Mouse (Mus musculus): ENCODE measurements at regions not wholly inside any gene's neighbourhood (a gene's known extent, or its start where the extent isn't known, plus 50 kb on each side); places are given as distances from the start of the nearest gene placed in this dataset.

GRCm38 (mm10) chr5:64534947-64535346 lies 268.2 kb upstream of the Klf3 start:
- DNase-seq (ENCODE audit: low spot score in 2 of 2) = no peak

GRCm38 (mm10) chr5:64535546-64535945 lies 267.6 kb upstream of the Klf3 start:
- DNase-seq (ENCODE audit: low spot score in 2 of 2) = no peak

DNA sequence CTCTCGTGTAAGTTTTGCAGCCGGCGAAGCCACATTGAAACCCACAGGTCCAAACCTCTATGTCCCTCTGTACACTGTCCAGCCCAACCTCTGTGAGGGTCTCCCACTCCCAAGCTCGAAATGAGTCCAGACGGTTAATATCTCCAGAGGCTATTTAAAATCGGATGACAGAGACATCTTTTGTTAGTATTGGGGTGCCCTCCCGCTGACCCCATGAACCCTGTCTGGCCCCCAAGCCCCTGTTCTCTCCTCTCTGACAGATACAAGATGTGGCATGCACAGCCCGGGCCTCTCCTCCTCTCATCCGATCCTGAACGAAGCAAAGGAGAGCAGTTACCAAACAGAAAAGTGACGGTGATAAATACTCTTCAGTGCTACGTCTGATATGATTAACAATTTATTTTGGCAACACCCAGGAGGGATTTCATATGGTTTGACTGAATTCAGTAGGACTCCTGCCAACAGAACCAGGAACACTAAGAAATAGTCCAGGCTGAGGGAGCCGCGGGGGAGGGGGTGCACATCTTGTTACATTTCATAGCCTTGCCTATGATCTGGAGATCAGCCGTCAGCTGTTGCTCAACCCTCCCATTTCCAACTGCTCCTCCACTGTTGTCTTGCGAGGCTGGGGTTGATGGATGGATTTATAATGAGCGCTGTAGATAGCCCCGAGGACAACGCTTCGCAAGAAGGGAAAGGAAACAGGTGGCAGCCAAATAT lies 266.6 kb upstream of the Klf3 start:
- no peak for DNase-seq (ENCODE audit: low spot score in 2 of 2)

- no peak for DNase-seq (ENCODE audit: low spot score in 2 of 2)
Measured at GRCm38 (mm10) chr5:64537113-64537780, 265.9 kb upstream of the Klf3 start.

- DNase-seq (ENCODE audit: low spot score in 2 of 2) = no peak
Measured at GRCm38 (mm10) chr5:64541765-64542164, 261.4 kb upstream of the Klf3 start.

DNA sequence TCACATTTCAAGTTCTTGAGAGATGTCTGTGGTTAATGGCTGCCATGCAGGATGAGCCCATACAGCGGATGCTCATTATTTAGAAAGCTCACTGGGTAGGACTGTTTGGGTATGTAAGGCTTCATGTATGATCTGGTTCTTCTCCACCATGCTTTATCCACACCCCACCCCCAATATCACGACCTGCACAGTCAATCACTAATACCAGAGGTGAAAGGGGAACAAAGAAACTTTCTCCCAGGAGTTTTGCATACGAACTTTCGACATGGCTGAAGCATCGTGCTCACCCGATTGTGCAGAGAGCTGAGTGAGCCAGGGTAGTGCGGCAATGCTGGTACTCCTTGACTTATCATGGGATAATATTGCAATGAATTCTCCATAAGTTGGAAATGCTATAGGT lies 247.3 kb upstream of the Klf3 start:
- no peak for DNase-seq (ENCODE audit: low spot score in 2 of 2)

DNA sequence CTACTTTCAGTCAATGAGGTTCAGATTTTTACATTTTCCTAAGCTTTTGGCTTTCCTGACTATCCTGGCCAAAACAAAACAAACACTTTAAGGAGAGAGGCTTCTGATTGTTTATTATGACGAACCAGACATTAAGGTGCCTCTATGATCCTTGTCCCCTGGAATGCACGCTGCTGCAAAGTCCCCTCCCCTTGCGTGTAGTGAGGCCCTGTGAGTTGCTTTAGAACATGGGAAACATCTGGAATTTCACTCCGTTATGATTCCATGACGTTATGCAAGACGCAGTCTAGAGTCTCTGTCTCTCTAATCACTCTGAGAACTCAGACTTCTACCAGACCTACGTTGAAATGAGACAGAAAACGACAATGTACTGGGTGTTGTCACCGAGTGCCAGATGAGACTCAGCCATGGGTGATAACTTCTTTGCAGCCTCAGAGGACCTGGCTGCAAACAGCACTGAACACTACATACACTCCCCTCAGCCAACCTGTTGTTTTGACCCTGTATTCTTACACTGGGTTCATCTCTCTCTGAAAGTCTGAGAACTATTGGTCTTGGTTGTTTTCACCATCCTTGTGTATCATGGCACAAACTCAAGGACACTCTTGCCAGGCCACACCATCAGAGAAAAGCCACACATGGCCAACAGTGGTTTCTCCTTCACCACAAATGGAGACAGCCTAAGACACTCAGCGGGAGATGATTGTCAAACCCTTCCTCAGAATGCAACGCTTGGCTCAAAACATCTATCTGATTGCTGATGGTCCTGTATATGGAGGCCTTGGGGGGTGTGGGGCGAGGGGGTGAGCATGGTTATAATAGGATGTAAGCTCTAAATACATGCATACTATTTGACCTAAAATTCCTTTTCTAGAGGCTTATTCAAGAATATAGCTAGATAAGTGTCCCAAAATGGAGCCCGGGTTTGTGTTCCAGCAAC lies 236.5 kb upstream of the Klf3 start:
- DNase-seq (ENCODE audit: low spot score in 2 of 2) = no peak

DNA sequence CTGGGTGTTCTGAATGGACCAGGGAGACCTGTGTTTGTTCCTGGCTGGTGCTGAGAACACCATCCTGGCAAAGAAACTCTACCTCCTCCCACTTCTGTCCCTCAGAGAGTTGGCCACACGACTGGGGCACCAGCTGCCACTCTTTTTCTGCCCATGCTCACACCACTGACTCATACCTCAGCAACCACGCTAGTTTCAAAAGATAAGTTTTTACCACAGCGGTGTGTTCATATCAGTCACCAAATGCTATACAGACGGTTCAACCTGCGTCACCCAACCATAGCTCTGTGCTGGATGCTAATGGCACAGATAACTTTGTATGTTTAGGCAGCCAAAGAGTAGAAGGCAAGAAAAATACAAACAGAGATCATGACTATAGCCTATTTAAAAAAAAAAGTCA lies 235.4 kb upstream of the Klf3 start:
- DNase-seq (ENCODE audit: low spot score in 2 of 2) = no peak

DNA sequence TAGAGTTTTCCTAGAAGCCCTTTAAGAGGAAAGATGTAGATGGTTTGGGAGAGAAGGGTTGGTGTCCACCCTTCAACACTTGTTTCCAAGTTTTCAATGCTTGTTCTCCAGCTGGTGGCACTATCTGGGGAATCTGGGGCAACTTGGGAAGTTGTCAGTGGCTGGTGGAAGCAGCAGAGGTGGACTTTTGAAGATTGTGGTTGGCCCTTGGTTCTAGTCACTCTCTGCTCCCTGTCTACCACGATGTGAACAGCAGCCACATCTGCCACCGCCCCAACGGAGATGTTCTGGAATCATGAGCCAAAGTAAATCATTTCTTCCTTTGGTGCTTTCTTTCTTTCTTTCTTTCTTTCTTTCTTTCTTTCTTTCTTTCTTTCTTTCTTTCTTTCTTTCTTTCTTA lies 234.9 kb upstream of the Klf3 start:
- DNase-seq (ENCODE audit: low spot score in 2 of 2) = no peak

GRCm38 (mm10) chr5:64574386-64574785 lies 228.8 kb upstream of the Klf3 start:
- DNase-seq (ENCODE audit: low spot score in 2 of 2) = no peak

GRCm38 (mm10) chr5:64575896-64576295 lies 227.3 kb upstream of the Klf3 start:
- peak; percentile 21 to 45 for DNase-seq (ENCODE audit: low spot score in 2 of 2)

DNA sequence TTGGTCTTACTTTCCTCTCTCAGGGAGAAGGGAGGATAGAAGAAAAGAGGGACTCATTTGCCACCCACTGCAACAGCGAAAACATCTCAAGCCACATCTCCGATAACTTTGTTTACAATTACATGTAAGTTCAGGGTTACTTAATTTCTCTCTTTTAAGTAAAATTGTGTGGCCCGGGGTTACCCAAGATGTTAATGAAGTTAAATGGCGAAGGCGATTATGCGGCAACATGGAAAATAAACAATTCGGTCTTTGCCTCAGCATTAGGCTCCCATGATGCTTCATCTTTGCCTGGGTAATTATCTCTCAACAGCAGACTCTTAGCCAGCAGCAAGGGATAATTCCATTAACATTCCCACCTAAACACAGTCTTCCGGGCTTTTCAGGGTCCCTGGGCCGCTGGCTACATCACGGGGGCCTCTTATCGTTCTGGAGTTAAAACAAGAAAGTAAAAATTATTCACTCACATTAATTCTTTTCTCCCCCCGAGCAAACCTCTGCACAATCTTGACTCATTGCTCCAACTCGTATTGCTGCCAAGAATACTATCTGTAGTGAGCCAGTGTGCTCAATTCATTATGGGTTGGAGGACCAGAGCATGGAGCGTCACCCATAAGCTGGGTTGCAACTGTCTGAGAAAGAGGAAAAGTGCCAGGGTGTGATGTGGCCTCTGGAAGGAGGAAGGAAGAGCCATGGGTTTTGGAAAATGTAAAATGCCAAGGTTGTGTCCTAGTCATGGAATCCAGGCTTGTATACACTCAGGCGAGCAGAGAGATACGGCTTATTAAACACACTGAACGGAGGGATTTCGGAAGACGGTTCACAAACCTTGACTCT lies 226.5 kb upstream of the Klf3 start:
- DNase-seq (ENCODE audit: low spot score in 2 of 2) = no peak

DNA sequence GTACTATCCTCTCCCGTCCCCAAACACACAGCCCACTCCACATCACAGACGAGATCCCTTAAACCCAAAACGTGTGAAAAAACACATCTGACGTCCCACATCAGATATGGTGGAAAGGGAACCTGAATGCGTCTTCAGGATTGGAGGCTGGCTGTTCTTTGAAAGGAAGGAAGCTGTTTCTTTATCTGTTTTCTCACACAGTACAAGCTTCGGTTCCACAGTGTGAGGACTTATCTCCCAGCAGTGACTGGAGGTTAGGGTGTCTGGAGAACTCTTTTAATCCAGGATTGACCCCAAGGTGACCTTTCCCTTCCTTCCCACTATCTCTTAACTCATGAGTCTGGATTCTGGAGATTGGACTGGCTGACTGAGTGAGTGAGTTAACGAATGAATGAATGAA lies 225.8 kb upstream of the Klf3 start:
- DNase-seq (ENCODE audit: low spot score in 2 of 2) = no peak

DNA sequence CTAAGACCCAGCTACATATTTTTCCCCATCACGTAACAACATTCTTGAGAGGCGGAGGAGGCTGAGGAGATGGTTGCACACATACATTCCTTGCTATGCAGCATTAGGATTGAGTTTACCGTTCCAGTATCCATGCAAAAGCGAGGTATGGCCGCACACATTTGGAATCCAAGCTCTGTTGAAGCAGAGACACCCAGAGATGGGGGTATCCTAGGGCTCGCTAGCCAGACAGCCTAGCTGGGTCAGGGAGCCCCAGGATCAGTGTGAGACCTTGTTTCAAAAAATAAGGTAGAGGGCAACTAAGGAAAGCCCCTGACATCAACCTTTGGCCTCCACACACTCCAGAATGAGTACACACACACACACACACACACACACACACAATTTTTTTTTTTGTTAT lies 224.7 kb upstream of the Klf3 start:
- DNase-seq (ENCODE audit: low spot score in 2 of 2) = no peak

DNA sequence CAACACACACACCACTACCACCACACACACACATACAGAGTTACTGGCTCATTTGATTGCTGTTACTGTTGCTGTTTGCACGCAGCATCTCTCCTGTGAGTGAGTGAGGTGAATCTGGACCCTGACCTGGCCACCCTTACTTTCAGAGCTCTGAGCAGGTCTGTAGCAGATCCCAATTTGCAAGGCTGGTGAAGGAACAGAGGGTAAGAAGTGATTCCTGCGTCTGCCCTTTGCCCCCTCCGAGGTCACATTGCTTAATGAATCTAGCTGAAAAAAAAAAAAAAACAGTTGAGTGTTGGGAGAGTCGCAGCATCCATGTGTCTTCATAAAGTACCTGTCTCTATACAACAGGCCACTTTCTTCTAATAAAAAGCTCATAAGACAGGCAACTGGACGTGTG lies 224.1 kb upstream of the Klf3 start:
- DNase-seq (ENCODE audit: low spot score in 2 of 2) = no peak

- DNase-seq (ENCODE audit: low spot score in 2 of 2) = peak in 1 of 2 experiments; percentile 32
Measured at GRCm38 (mm10) chr5:64579494-64580339, 223.5 kb upstream of the Klf3 start.

DNA sequence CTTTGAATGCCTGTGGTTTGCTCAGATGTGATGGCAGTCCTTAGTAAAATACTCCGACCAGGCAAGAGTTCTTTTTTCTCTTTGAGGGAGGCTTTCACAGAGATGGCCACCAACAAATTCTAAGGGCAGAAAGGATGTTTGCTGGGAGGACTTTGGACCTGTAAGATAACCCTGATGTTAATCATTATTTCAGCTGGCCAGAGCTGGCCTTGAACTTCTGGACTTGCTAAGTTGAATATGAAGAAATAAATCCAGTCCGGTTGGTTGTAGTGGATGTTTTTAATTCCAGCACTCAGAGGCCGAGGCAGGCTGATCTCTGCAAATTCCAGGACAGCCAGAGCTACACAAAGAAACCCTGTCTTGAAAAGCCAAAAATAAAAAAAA lies 222.9 kb upstream of the Klf3 start:
- no peak for DNase-seq (ENCODE audit: low spot score in 2 of 2)

- DNase-seq (ENCODE audit: low spot score in 2 of 2) = no peak
Measured at GRCm38 (mm10) chr5:64580786-64581445, 222.3 kb upstream of the Klf3 start.

DNA sequence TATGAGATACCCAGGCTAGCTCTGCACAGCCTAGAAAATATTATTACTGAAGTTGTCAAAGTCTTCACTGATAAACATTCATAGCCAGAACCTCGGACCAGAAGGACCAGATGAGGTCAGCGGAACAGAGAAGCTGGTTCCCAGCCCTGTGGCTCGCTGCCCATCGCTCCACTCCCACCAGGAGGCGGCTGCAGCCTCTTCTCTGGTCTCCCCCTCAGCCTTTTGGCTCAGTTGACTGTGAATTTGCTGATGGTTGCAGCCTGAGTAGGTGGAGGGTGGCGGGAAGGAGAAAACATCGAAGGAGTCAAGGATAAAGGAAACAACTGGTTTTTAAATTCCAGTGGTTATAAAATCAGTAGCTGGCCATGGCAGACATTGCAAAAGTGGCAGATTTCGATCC lies 221.7 kb upstream of the Klf3 start:
- peak; percentile 60 to 74 for DNase-seq (ENCODE audit: low spot score in 2 of 2)

GRCm38 (mm10) chr5:64582031-64582430 lies 221.2 kb upstream of the Klf3 start:
- no peak for DNase-seq (ENCODE audit: low spot score in 2 of 2)
